ENCODE assay signal across 9 mouse cellular contexts in the genomic region with DNA sequence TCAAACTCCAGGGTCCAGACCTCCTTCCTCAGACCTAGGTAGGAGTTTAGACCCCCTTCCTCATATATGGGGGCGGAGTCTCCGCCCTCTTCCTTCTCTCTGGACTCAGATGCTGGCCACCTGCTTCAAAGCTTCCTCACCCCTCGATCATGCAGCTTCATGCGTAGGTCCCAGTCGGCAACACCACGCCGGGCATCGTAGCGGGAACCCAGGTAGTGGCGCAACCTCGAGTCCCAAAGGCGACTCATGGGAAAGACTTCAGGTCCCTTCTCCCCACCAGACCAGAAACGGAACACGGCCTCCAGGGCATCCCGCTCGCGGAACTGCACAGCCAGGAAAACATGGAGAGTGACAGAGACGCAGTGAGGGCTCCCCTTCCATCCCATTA. TPM values are rescaled to one million over a fixed set of nuclear protein-coding genes. Genes with fewer than 3 reads are reported as not detected.
DNase-seq lines count a peak whose midpoint lies in the region; ATAC-seq and TF ChIP-seq lines count a peak whose summit lies in the region.
"Had no signal": no experiment of that assay in that cellular context is flagged by ENCODE, and none has a peak within 500 bp of the region (broad histone marks: within the 10 kb centered on the region; RNA-seq: fewer than 3 reads in every experiment).

No protein-coding gene starts in this region.

- no peaks in the 10 kb centered on the region for H3K9me3 ChIP-seq in kidney, embryonic 14.5 days (ENCODE audit: control insufficient read depth, low read length)
- H3K9me3 ChIP-seq in embryonic facial prominence, embryonic 13.5 days: no peaks in the 10 kb centered on the region
- no peaks in the 10 kb centered on the region for H3K9me3 ChIP-seq in intestine, postnatal 0 days (ENCODE audit: control insufficient read depth)
- no peaks in the 10 kb centered on the region for H3K9me3 ChIP-seq in neural tube, embryonic 12.5 days
- H3K9me3 ChIP-seq: G1E had no signal

- WGBS in kidney, embryonic 14.5 days: 51% methylated on average over 18 of the region's 18 CpGs
- 41% methylated on average over 18 of the region's 18 CpGs for WGBS in embryonic facial prominence, embryonic 13.5 days
- 66% methylated on average over 18 of the region's 18 CpGs for WGBS in intestine, postnatal 0 days
- 56% methylated on average over 18 of the region's 18 CpGs for WGBS in neural tube, embryonic 12.5 days

- peak overlapping the region; percentile 5; the same call in 1 of the 2 replicates for H3K4me3 ChIP-seq in kidney, embryonic 14.5 days (ENCODE audit: low read length)
- peak overlapping the region; percentile 44 for H3K4me3 ChIP-seq in embryonic facial prominence, embryonic 13.5 days
- H3K4me3 ChIP-seq in intestine, postnatal 0 days (ENCODE audit: low read depth, low read length): no peak overlapping the region
- H3K4me3 ChIP-seq in neural tube, embryonic 12.5 days: no peak overlapping the region

- no peak overlapping the region for H3K9ac ChIP-seq in kidney, embryonic 14.5 days (ENCODE audit: low read depth, low read length)
- 0 out of 2 replicates have a peak overlapping the region, but pooled peaks have one; percentile 71 for H3K9ac ChIP-seq in embryonic facial prominence, embryonic 13.5 days
- H3K9ac ChIP-seq in intestine, postnatal 0 days (ENCODE audit: low read depth, low read length): no peak overlapping the region
- H3K9ac ChIP-seq in neural tube, embryonic 12.5 days: no peak overlapping the region

- ATAC-seq in kidney, embryonic 14.5 days (ENCODE audit: low FRiP score, low TSS enrichment): 0 out of 2 replicates have a peak, but pooled peaks have one; percentile 7
- no peak for ATAC-seq in embryonic facial prominence, embryonic 13.5 days (ENCODE audit: insufficient number of reproducible peaks, insufficient read depth, low FRiP score, low TSS enrichment, low read depth)
- ATAC-seq in intestine, postnatal 0 days: no peak
- ATAC-seq in neural tube, embryonic 12.5 days (ENCODE audit: low FRiP score, low read depth): no peak

- H3K27me3 ChIP-seq in kidney, embryonic 14.5 days (ENCODE audit: control insufficient read depth, insufficient read depth, low read length): no peaks in the 10 kb centered on the region
- H3K27me3 ChIP-seq in embryonic facial prominence, embryonic 13.5 days: peaks cover 19% of the 10 kb centered on the region; the same call in 1 of the 2 replicates
- H3K27me3 ChIP-seq in intestine, postnatal 0 days (replicated peaks; ENCODE audit: control insufficient read depth, insufficient read depth, low read length): no peaks in the 10 kb centered on the region
- H3K27me3 ChIP-seq in neural tube, embryonic 12.5 days (replicated peaks): peaks cover 19% of the 10 kb centered on the region; the same call in 1 of the 2 replicates

- DNase-seq in kidney, adult 9 months: no peak
- no peak for DNase-seq in spleen, postnatal 4 days (ENCODE audit: low spot score in 2 of 2)
- no peak for DNase-seq in adrenal gland, adult 18-20 months (ENCODE audit: low spot score in 2 of 2)
- DNase-seq in ovary, postnatal 14 days (ENCODE audit: low spot score): no peak

- H3K27ac ChIP-seq in kidney, embryonic 14.5 days (ENCODE audit: low read depth, low read length): no peak overlapping the region
- H3K27ac ChIP-seq in embryonic facial prominence, embryonic 13.5 days: no peak overlapping the region
- H3K27ac ChIP-seq in intestine, postnatal 0 days (ENCODE audit: low read depth, low read length): no peak overlapping the region
- H3K27ac ChIP-seq in neural tube, embryonic 12.5 days: no peak overlapping the region

- no peaks in the 10 kb centered on the region; the same call in 1 of the 2 replicates for H3K4me1 ChIP-seq in kidney, embryonic 14.5 days (ENCODE audit: control insufficient read depth, insufficient read depth, low read length)
- H3K4me1 ChIP-seq in embryonic facial prominence, embryonic 13.5 days: peaks cover 20% of the 10 kb centered on the region; the same call in 1 of the 2 replicates
- H3K4me1 ChIP-seq in intestine, postnatal 0 days (replicated peaks; ENCODE audit: control insufficient read depth, insufficient read depth, low read length): 0 out of 2 replicates have a peak, but pooled peaks cover 4% of the 10 kb centered on the region
- peaks cover 10% of the 10 kb centered on the region for H3K4me1 ChIP-seq in neural tube, embryonic 12.5 days

- TF ChIP-seq CTCF in intestine, postnatal 0 days (IDR thresholded peaks at IDR 0.05; ENCODE audit: low read depth): no peak

- no peaks in the 10 kb centered on the region for H3K36me3 ChIP-seq in kidney, embryonic 14.5 days (ENCODE audit: control insufficient read depth, insufficient read depth, low read length)
- H3K36me3 ChIP-seq in embryonic facial prominence, embryonic 13.5 days: no peaks in the 10 kb centered on the region
- no peaks in the 10 kb centered on the region for H3K36me3 ChIP-seq in intestine, postnatal 0 days (ENCODE audit: control insufficient read depth, insufficient read depth)
- H3K36me3 ChIP-seq in neural tube, embryonic 12.5 days: no peaks in the 10 kb centered on the region
- H3K36me3 ChIP-seq: G1E had no signal

- peak overlapping the region; percentile 54 for H3K4me2 ChIP-seq in kidney, embryonic 14.5 days (replicated peaks; ENCODE audit: low read depth, low read length)
- H3K4me2 ChIP-seq in embryonic facial prominence, embryonic 13.5 days: peak overlapping the region; percentile 68
- H3K4me2 ChIP-seq in intestine, postnatal 0 days (replicated peaks; ENCODE audit: low read depth): peak overlapping the region; percentile 69
- peak overlapping the region; percentile 58 for H3K4me2 ChIP-seq in neural tube, embryonic 12.5 days (replicated peaks)

RNA-seq across cellular contexts. Expression of gene Tnni3, which starts 3.3 kb away (rescaled TPM):
- polyA plus RNA-seq in kidney, embryonic 14.5 days (2014; fragmentation: Nextera tagmentation; extraction: Ambion mirVana): 4.9 and 8.1 TPM in 2 replicates
- polyA plus RNA-seq in embryonic facial prominence, embryonic 13.5 days (2015; fragmentation: Nextera tagmentation; extraction: Ambion mirVana): 4.7 and 11.8 TPM in 2 replicates
- 1.1 TPM in 2 replicates for polyA plus RNA-seq in intestine, postnatal 0 days (2015; fragmentation: Nextera tagmentation; extraction: Ambion mirVana)
- polyA plus RNA-seq in neural tube, embryonic 12.5 days (2016; fragmentation: Nextera tagmentation; extraction: Ambion mirVana): 2.8 and 2.9 TPM in 2 replicates
- under 1 TPM in 1 of 2 experiments, not detected in 1; 0.66 TPM for total RNA-seq in adrenal gland, adult 18-20 months (2021)
- total RNA-seq: G1E had no signal

RNA-seq across cellular contexts. Expression of gene Dnaaf3, which starts 5.0 kb away (rescaled TPM):
- polyA plus RNA-seq in kidney, embryonic 14.5 days (2014; fragmentation: Nextera tagmentation; extraction: Ambion mirVana): 1.3 and 2.4 TPM in 2 replicates
- 1.4 and 2.4 TPM in 2 replicates for polyA plus RNA-seq in embryonic facial prominence, embryonic 13.5 days (2015; fragmentation: Nextera tagmentation; extraction: Ambion mirVana)
- polyA plus RNA-seq in intestine, postnatal 0 days (2015; fragmentation: Nextera tagmentation; extraction: Ambion mirVana): 0.33 and 0.54 TPM in 2 replicates
- 1.2 and 1.7 TPM in 2 replicates for polyA plus RNA-seq in neural tube, embryonic 12.5 days (2016; fragmentation: Nextera tagmentation; extraction: Ambion mirVana)
- 1 to 10 TPM in 1 of 2 experiments, under 1 TPM in 1; 0.51 to 1.2 TPM for total RNA-seq in adrenal gland, adult 18-20 months (2021)
- total RNA-seq: G1E had no signal
- polyA plus RNA-seq: G1E had no signal

RNA-seq across cellular contexts. Expression of gene Tnnt1, which starts 11.1 kb away (rescaled TPM):
- 13.4 and 20.6 TPM in 2 replicates for polyA plus RNA-seq in kidney, embryonic 14.5 days (2014; fragmentation: Nextera tagmentation; extraction: Ambion mirVana)
- polyA plus RNA-seq in embryonic facial prominence, embryonic 13.5 days (2015; fragmentation: Nextera tagmentation; extraction: Ambion mirVana): 57.6 and 63.3 TPM in 2 replicates
- 20.1 and 24.3 TPM in 2 replicates for polyA plus RNA-seq in intestine, postnatal 0 days (2015; fragmentation: Nextera tagmentation; extraction: Ambion mirVana)
- polyA plus RNA-seq in neural tube, embryonic 12.5 days (2016; fragmentation: Nextera tagmentation; extraction: Ambion mirVana): 58.1 and 75.1 TPM in 2 replicates
- total RNA-seq in adrenal gland, adult 18-20 months (2021): 1 to 10 TPM in 1 of 2 experiments, under 1 TPM in 1; 0.50 to 1.4 TPM
- total RNA-seq: G1E had no signal

RNA-seq across cellular contexts. Expression of gene Syt5, which starts 20.0 kb away (rescaled TPM):
- polyA plus RNA-seq in kidney, embryonic 14.5 days (2014; fragmentation: Nextera tagmentation; extraction: Ambion mirVana): 5.3 and 5.5 TPM in 2 replicates
- 8.3 and 9.1 TPM in 2 replicates for polyA plus RNA-seq in embryonic facial prominence, embryonic 13.5 days (2015; fragmentation: Nextera tagmentation; extraction: Ambion mirVana)
- 5.3 and 5.7 TPM in 2 replicates for polyA plus RNA-seq in intestine, postnatal 0 days (2015; fragmentation: Nextera tagmentation; extraction: Ambion mirVana)
- 27.9 and 28.6 TPM in 2 replicates for polyA plus RNA-seq in neural tube, embryonic 12.5 days (2016; fragmentation: Nextera tagmentation; extraction: Ambion mirVana)
- 1 to 10 TPM; 7.0 to 7.5 TPM for total RNA-seq in adrenal gland, adult 18-20 months (2021)
- total RNA-seq: G1E had no signal
- polyA plus RNA-seq: G1E had no signal

RNA-seq across cellular contexts. Expression of gene Ppp1r12c, which starts 25.8 kb away (rescaled TPM):
- polyA plus RNA-seq in kidney, embryonic 14.5 days (2014; fragmentation: Nextera tagmentation; extraction: Ambion mirVana): 50.8 and 51.2 TPM in 2 replicates
- 45.9 and 48.2 TPM in 2 replicates for polyA plus RNA-seq in embryonic facial prominence, embryonic 13.5 days (2015; fragmentation: Nextera tagmentation; extraction: Ambion mirVana)
- 33.6 and 33.9 TPM in 2 replicates for polyA plus RNA-seq in intestine, postnatal 0 days (2015; fragmentation: Nextera tagmentation; extraction: Ambion mirVana)
- polyA plus RNA-seq in neural tube, embryonic 12.5 days (2016; fragmentation: Nextera tagmentation; extraction: Ambion mirVana): 61.1 and 72.5 TPM in 2 replicates
- 10 to 100 TPM; 95.9 to 96.6 TPM for total RNA-seq in adrenal gland, adult 18-20 months (2021)

Comparison
In these comparisons a context has a peak if more than half of its experiments do, and no peak if none do; other contexts are left out.
1. H3K4me3 ChIP-seq: peak in kidney, embryonic 14.5 days (single experiment) and embryonic facial prominence, embryonic 13.5 days (single experiment); none in intestine, postnatal 0 days (single experiment) and neural tube, embryonic 12.5 days (single experiment).
2. Peak in every context shown above with its lines, with median percentiles within 50 percentile points of each other: H3K4me2 ChIP-seq.